Mouse (Mus musculus): ENCODE results near the gene Sumo1.
A peak's percentile ranks its signal among the peaks of the same experiment; 100 is the strongest.

The Sumo1 gene

GRCm38 (mm10) chr1:59594586-59595266, 75.9 kb downstream of the Sumo1 start:
- no peak for DNase-seq (ENCODE audit: extremely low spot score, low spot score)

DNA sequence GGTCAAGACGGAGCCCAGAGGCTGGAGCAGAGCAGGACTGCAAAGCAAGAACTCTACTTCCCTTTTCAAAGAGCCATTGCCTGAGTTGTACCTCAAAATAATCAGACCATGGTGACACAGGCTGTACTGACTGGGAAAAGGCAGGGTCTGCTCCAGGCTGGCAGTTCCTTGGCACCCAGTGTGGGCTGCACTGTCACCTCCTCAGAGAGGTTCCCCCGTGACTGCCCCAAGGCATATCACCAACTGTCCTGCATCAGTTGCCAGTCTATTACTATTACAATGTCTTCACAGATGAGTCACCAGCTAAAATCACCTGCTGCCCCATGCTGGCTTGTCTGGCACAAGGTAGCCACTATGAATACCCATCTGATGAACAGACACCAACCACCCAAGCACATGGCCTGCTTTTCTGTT, 77.0 kb downstream of the Sumo1 start:
- DNase-seq (ENCODE audit: extremely low spot score, low spot score): no peak

- no peak for DNase-seq (ENCODE audit: extremely low spot score, low spot score)
Measured at GRCm38 (mm10) chr1:59592876-59593275, 77.8 kb downstream of the Sumo1 start.

GRCm38 (mm10) chr1:59592359-59592758, 78.3 kb downstream of the Sumo1 start:
- no peak for DNase-seq (ENCODE audit: extremely low spot score, low spot score)

- DNase-seq (ENCODE audit: extremely low spot score, low spot score): no peak
Measured at GRCm38 (mm10) chr1:59589271-59589670, 81.4 kb downstream of the Sumo1 start.

- DNase-seq (ENCODE audit: extremely low spot score, low spot score): peak; percentile 84
Measured at GRCm38 (mm10) chr1:59584656-59585410, 85.8 kb downstream of the Sumo1 start.

DNA sequence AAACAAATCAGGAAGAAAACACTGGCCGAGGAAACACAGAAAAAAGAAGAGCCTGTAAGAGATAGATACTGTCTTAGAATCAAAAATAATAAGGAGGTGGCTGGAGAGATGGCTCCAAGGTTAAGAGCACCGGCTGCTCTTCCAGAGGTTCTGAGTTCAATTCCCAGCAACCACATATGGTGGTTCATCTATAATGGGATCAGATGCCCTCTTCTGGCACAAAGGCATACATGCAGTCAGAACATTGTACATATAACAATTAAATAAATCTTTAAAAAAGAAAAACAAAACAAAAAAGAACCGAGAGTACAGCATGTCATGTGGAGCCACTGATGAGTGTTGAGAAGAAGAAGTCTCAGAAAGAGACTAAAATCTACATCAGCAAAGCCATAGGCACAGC, 89.8 kb downstream of the Sumo1 start:
- no peak for DNase-seq (ENCODE audit: extremely low spot score, low spot score)

GRCm38 (mm10) chr1:59580131-59580751, 90.4 kb downstream of the Sumo1 start:
- peak; percentile 38 for DNase-seq (ENCODE audit: extremely low spot score, low spot score)

GRCm38 (mm10) chr1:59579327-59579726, 91.3 kb downstream of the Sumo1 start:
- DNase-seq (ENCODE audit: extremely low spot score, low spot score): peak; percentile 31

DNA sequence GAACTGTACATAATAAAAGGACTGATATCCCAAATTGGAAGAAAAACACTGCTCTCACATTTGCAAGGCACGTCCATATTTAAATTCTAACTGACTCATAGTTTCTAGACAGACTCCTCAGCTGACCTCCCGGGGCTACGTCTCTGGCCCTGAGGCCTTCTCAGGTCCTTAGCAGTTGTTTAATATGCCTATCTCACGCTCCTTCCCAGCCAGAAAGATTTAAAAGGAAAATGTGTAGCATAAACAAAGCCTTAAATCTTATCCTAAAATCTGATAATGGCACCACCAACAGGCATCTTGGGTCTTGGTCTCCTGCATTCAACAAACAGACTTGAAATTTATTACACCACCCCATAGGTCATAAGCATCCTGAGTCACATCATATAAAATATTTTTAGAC, 91.9 kb downstream of the Sumo1 start:
- no peak for DNase-seq (ENCODE audit: extremely low spot score, low spot score)

- no peak for DNase-seq (ENCODE audit: extremely low spot score, low spot score)
Measured at GRCm38 (mm10) chr1:59574262-59575187, 96.1 kb downstream of the Sumo1 start.

DNA sequence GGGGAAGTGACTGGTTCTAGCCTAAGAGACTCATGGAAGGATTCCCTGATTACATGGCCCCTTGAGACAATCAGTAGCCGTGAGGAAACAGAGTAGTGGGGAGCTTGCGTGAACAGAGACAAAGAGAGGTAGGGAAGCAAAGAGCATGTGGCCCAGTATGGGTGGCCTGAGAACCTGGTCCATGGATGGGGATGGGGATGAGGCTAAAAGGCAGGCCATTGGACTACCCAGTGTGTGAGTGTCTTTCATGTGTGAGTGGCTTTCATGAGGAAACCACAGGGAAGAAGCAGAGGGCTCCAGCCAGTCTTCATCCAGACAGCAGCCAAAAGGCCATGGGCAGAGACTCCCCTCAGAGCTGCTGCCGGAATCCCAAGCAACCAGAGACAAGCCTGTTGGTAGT, 96.8 kb downstream of the Sumo1 start:
- no peak for DNase-seq (ENCODE audit: extremely low spot score, low spot score)

- DNase-seq (ENCODE audit: extremely low spot score, low spot score): no peak
Measured at GRCm38 (mm10) chr1:59571502-59571901, 99.1 kb downstream of the Sumo1 start.

GRCm38 (mm10) chr1:59570767-59571166, 99.9 kb downstream of the Sumo1 start:
- no peak for DNase-seq (ENCODE audit: extremely low spot score, low spot score)

GRCm38 (mm10) chr1:59569301-59569700, 101.3 kb downstream of the Sumo1 start:
- no peak for DNase-seq (ENCODE audit: extremely low spot score, low spot score)

DNA sequence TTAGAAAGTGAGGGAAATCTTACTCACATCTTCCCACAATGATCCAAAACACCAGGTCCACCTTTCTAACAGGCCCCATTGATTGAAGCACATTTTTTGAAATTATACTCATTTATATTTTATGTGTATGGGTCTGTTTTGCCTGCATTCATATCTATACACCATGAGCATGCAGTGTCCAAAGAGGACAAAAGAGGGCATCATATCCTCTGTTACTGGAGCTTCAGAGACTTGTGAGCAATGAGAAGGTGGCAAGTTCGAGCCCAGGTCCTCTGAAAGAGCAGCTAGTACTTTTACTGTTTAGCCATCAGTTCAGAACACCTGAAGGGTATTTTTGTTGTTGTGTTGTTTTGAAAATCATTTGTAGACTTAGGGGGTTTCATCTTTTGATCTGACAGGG, 102.4 kb downstream of the Sumo1 start:
- no peak for DNase-seq (ENCODE audit: extremely low spot score, low spot score)

DNA sequence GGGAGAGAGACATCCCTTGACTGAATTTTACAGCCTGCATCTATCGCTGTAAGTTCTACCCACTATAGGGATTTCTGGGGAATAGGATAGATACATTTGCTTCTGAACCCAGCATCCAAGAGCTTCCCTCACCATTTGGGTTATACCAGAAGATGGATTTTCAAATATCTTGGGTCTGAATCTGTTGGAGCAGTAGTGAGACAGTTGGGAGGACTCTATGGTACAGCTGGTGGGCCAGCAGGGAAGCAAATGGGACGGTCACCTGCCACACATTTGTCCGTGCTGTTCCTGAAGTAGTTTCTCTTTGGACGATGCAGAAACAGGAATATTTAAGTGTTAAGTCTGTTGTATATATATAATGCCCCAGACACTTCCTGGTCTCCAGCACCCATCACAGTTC, 103.1 kb downstream of the Sumo1 start:
- no peak for DNase-seq (ENCODE audit: extremely low spot score, low spot score)

- no peak for DNase-seq (ENCODE audit: extremely low spot score, low spot score)
Measured at GRCm38 (mm10) chr1:59566926-59567325, 103.7 kb downstream of the Sumo1 start.

- DNase-seq (ENCODE audit: extremely low spot score, low spot score): no peak
Measured at GRCm38 (mm10) chr1:59566281-59566680, 104.4 kb downstream of the Sumo1 start.

GRCm38 (mm10) chr1:59565804-59566203, 104.8 kb downstream of the Sumo1 start:
- no peak for DNase-seq (ENCODE audit: extremely low spot score, low spot score)

GRCm38 (mm10) chr1:59563581-59563980, 107.1 kb downstream of the Sumo1 start:
- DNase-seq (ENCODE audit: extremely low spot score, low spot score): no peak

Data from neural tube, embryonic 10.5 days (tissue).